Mouse (Mus musculus): ENCODE results near the gene Cited4.

The Cited4 gene

GRCm38 (mm10) chr4:120675640-120676039 lies 9.3 kb downstream of the Cited4 start:
- no peak for DNase-seq (ENCODE audit: low read depth in 2 of 2, low spot score in 2 of 2)

GRCm38 (mm10) chr4:120680953-120681352 lies 14.6 kb downstream of the Cited4 start:
- DNase-seq (ENCODE audit: low read depth in 2 of 2, low spot score in 2 of 2) = peak in 1 of 2 experiments; percentile 23

DNA sequence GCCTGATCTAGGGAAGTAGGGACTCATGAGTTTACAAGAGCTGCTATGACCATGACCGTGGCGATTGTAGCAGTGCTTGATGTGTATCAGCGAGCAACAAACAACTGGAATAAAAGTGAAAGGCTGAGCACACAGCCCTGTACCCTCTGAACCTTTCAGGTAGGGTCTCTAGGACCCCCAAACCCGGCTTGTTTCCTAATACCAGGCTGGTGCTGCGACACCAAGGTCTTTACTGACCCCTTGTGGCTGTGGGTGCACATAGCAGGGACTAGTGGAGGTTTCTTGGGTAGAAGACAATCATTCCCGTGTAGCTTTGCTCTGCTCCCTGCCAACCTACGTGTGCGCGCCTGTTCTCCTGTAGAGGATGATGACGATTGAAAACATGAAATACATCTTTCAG lies 15.8 kb downstream of the Cited4 start:
- DNase-seq (ENCODE audit: low read depth in 2 of 2, low spot score in 2 of 2) = peak; percentile 35 to 53

DNA sequence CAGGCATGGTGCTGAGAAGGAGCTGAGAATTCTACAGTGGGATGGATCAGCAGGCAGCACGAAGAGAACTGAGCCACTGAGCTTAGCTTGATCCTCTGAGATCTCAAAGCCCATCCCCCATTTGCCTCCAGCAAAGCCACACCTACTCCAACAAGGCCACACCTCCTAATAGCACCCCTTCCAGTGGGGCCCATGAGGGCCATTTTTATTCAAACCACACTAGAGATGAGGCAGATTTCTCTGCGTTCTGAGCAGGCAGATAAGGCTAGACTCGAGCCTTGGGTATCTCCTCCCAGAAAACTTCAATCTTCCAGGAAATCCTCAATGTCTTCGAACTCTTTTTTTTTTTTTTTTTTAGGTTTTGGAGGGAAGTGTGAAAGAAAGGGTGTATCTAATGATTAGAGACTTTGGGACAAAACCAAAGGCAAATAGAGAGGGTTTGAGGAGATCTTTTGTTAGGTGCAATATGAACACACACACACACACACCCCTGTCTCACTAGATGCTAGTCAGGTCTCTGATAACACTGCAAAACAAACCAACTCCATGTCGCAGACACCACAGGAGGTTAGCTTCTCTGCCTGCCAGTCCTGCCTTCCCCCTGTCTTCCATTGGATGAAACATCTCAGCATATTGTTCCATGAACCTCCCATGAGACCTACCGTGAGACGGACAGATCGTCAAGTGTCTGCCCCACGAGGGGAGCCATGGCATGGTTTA lies 17.1 kb downstream of the Cited4 start:
- no peak for DNase-seq (ENCODE audit: low read depth in 2 of 2, low spot score in 2 of 2)

DNA sequence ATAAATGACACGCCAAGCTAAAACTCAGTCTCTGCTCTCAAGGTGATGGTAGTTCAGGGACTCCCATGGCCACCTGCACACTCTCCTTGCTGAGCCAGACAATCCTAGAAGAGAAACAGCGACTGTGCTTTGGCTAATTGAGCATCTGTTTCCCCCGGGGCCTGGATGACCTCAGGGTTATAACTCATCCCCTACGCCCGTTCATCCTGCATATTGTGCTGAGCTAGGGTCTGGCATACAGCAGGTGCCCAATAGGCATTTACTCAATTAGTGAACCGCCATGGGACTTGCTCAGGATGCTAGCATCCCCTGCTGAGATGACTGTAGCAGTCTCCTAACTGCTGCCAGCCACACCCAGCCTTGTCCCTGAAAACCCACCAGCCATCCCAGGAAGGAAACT lies 20.9 kb downstream of the Cited4 start:
- DNase-seq (ENCODE audit: low read depth in 2 of 2, low spot score in 2 of 2) = no peak

- no peak for DNase-seq (ENCODE audit: low read depth in 2 of 2, low spot score in 2 of 2)
These were observed 22.9 kb downstream of the Cited4 start for GRCm38 (mm10) chr4:120689317-120689716.

- DNase-seq (ENCODE audit: low read depth in 2 of 2, low spot score in 2 of 2) = no peak
These were observed 26.3 kb downstream of the Cited4 start for GRCm38 (mm10) chr4:120692717-120693116.

- DNase-seq (ENCODE audit: low read depth in 2 of 2, low spot score in 2 of 2) = no peak
These were observed 31.0 kb downstream of the Cited4 start for GRCm38 (mm10) chr4:120697353-120697752.

DNA sequence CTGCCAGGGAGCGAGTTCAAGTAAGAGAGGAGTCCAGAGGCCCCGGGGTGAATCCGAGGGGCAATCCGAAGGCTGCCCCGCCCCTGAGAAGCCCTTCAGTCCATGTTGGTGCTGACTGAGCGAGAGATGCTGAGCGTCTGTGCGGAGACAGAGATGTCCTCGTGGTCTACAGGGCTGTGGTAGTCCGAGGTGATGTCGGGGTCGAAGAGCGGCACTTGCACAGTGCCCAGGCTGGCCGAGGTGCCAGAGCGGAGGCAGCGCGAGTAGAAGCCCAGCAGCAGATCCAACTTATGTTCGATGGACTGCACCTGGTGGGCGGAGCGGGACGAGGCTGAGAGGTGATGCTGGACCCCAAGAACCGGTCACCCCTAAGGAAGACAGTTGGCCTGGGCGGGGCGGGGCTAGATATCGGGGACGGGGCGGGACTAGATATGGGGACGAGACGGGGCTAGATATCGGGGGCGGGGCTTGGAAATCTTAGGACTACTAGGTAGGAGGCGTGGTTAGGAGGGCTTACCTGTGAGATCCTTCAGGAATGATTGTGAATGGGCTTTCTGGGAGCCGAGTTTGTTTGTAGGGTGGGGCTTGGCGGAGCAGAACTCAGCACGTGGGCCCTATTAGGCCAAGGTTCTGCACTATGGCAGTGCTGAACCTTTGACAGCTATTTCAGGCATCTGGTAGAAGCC lies 31.6 kb downstream of the Cited4 start:
- no peak for DNase-seq (ENCODE audit: low read depth in 2 of 2, low spot score in 2 of 2)

GRCm38 (mm10) chr4:120701180-120701579 lies 34.8 kb downstream of the Cited4 start:
- DNase-seq (ENCODE audit: low read depth in 2 of 2, low spot score in 2 of 2) = no peak

DNA sequence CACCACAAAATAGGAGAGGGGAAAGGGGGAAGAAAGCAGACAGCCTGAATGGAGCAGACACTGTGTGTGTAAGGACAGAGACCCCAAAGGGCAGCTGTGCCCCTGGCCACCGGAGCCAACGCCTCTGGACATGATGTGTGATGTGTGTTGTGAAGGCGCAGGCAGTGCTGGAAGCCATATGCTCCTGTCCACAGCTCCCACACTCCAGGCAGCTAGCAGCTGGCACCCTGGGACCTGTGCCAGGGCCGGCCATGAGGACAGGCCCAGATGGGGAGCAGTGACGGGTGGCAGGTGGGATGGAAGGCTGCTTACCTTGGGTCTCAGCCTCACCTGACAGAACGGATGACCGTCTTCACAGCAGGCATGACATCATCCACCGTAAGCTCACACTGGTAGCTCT lies 35.7 kb downstream of the Cited4 start:
- no peak for DNase-seq (ENCODE audit: low read depth in 2 of 2, low spot score in 2 of 2)

- no peak for DNase-seq (ENCODE audit: low read depth in 2 of 2, low spot score in 2 of 2)
These were observed 36.1 kb downstream of the Cited4 start for GRCm38 (mm10) chr4:120702511-120702910.

GRCm38 (mm10) chr4:120712236-120712635 lies 45.9 kb downstream of the Cited4 start:
- DNase-seq (ENCODE audit: low read depth in 2 of 2, low spot score in 2 of 2) = no peak

- no peak for DNase-seq (ENCODE audit: low read depth in 2 of 2, low spot score in 2 of 2)
These were observed 46.6 kb downstream of the Cited4 start for GRCm38 (mm10) chr4:120713021-120713420.

GRCm38 (mm10) chr4:120713856-120714497 lies 47.6 kb downstream of the Cited4 start:
- no peak for DNase-seq (ENCODE audit: low read depth in 2 of 2, low spot score in 2 of 2)

DNA sequence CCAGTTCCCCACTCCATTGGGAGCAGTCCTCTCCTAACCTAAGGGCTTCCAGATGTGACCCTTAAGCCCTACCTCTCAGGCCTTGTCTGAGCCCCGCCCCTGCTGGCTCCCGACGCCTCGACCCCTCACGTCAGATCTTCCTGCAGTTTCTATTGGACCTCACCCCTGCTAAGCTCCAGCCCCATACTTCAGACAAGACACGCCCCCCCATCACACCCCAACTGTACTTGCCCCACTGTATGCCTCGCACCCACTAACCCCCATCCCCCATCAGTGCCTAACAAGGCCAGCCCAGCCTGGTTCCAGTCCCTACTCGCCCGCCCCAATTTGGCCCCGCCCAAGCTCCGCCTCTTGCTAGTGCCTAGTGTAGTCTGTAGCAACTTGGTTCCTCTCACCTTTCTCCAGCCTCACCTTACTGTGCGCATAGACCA lies 49.8 kb downstream of the Cited4 start:
- DNase-seq (ENCODE audit: low read depth in 2 of 2, low spot score in 2 of 2) = peak in 1 of 2 experiments; percentile 9

DNA sequence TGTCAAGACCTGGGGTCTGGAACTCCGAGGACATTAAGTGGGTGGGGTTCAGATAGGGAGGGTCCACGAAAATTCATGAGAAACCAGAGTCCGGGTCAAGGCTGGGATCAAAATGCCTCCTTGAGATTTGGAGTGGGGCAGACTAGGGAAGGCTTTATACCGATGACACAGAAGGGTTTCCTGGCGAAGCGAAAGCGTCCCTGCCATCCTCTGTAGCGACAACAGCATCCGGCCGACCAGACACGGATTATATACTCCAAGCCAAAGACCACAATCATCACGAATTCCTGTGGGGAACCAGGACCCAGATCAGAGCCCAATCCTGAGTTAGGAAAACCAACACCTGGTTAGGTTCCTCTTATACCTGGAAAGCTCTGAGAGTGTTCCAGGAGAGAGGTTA lies 50.4 kb downstream of the Cited4 start:
- DNase-seq (ENCODE audit: low read depth in 2 of 2, low spot score in 2 of 2) = no peak

All from CD8-positive naive resting alpha-beta T cell, adult 2 months (primary cell).